Mouse (Mus musculus) spleen, postnatal 36 days (tissue): ENCODE measurements around the gene Rnf135.
A peak's percentile ranks its signal among the peaks of the same experiment; 100 is the strongest.
"Not testable (repeated sequence)": the region's sequence is repeated elsewhere in the genome, so short reads cannot be mapped to it uniquely, and the experiment has no call there.

Experiments used
- DNase-seq, 2 experiments: peaks; one replicate each; pipeline ENCODE4 v3.0.0; 2022; ENCODE audit warnings: low spot score in 2 of 2, mixed read lengths in 1 of 2

Rnf135 gene

GRCm38 (mm10) chr11:80163362-80164116 lies 20.1 kb upstream of the Rnf135 start:
- no peak for DNase-seq

GRCm38 (mm10) chr11:80164224-80164623 lies 19.4 kb upstream of the Rnf135 start:
- DNase-seq = no peak

DNA sequence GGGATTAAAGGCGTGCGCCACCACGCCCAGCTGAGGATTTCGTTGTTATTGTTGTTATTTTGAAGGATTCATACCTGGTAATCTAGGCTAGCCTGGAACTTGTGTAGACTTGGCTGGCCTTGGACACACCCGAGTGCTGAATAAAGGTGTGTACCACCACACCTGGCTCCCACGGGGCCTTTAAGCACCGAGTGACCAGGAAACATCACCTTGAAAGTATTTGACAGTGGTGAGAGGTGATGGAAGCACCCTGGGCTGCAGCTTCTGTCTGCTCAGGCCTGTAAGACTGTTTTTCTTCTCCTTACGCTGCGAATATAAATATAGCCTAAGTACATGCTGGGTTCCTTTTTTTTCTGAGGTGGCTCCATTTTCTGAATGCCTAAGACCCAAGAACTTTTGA lies 15.5 kb upstream of the Rnf135 start:
- no peak for DNase-seq

DNA sequence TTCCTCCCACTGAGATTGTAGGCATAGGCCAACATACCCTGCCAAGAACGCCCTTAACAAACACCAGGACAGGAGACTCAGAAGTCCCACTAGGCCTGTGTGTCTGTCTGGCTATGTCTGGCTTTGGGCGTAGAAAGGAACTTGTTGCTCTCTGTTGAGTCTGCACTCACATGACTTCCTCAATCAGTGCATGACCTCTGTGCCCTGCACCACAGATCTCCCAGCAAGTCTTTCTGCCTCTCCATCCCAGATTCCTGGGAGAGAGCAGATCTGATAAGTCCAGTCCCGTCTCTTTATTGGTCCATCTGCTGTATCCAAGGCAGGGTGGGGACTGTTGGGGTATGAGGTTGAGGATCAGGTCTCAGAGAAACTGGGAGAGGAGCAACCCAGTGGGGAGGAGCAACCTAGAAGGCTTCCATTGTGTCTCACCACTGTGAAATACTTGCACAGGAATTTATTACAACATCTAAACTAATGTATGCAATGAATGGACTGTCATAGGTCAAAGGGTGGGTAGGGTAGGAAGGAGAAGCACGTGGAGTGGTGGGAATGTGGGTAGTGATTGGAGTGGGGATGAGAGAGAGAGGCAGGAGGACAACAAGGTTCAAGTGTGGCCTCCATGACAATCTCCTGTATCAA lies 14.9 kb upstream of the Rnf135 start:
- DNase-seq = peak; percentile 47 to 58

DNA sequence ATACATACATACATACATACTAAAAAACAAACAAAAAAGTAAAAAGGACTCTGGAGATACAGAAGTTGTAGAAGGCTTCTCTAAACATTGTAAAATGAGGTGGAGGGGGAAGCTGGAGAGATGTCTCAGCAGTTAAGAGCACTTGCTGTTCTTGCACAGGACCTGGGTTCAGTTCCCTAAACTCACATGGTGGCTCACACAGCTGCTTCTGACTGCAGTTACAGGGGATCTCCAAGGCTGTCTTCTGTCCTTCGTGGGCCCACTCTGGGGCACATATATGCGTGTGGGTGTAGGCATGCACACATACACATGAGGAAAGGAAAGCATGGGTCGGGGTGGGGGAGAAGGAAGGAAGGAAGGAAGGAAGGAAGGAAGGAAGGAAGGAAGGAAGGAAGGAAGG lies 14.0 kb upstream of the Rnf135 start:
- DNase-seq = peak; percentile 41 to 45

DNA sequence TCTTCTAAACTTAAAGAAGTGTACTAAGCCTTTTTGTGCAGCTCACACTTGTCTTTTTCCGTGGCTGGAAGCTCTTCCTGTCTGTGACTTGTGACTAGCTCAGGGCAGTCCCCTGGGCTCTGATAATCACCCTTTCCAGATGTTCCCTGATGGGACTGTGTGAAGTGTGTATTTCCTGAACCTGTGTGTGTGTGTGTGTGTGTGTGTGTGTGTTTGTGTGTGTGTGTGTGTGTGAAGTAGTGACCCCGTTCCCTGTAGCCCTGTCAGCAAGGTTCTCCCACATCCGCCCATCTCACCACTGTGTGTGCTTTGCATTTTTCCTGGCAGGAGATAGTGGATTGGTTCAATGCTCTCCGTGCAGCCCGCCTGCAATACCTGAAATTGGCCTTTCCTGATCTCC lies 13.3 kb upstream of the Rnf135 start:
- DNase-seq = no peak

- no peak for DNase-seq
Measured at GRCm38 (mm10) chr11:80171884-80172283, 11.8 kb upstream of the Rnf135 start.

DNA sequence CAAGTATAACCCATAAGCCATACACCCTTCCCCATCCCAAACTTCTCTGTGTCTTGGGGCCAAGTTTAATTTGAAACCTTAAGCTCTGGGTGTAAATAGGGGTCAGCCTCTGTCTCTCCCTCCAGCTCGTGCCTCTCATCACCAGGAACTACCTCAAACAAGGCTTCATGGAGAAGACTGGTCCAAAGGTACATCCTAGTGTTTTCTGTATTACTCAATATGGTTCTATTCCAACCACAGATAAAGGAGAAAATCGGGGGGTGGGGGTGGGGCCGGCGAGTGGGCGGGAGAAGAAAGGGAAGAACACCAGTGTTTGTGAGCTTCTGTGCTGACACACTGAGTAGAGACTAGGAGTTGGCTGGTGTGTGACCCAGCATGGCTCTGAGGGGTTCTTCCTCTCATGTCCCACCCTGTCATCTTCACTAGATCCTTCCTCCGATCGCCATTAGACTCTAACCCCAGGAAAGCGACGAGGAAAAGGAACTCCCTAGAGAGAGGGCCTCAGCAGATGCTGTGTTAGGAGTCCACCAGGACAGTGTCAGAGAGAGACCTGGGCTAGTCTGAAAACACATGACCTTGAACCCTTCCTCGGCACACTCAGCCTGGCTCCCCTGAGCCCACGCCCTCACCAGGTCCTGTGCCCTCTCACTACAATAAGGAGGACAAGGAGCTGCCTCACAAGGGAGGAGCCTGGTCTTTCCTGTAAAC lies 9.5 kb upstream of the Rnf135 start:
- no peak for DNase-seq

- DNase-seq = peak; percentile 41 to 47
Measured at GRCm38 (mm10) chr11:80176911-80177895, 6.4 kb upstream of the Rnf135 start.

DNA sequence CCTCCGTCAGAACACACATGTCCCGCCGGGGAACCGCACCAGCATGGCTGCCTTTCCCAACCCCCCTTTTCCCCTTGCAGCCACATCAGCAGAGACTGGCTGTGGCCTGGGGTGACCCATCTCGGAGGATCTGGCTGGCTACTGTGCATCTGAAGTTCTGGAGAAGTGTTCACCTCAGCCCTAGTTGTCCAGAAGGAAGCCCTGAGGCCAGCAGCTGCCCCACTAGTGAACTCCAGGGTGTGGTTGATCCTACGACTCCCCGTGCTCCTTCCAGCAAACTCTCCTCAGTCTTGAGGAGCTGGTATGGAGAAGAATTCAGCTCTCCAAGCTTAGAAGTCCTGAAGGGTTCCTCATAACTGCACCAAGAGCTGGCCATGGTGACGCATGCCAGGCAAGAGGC lies 5.3 kb upstream of the Rnf135 start:
- DNase-seq = no peak

DNA sequence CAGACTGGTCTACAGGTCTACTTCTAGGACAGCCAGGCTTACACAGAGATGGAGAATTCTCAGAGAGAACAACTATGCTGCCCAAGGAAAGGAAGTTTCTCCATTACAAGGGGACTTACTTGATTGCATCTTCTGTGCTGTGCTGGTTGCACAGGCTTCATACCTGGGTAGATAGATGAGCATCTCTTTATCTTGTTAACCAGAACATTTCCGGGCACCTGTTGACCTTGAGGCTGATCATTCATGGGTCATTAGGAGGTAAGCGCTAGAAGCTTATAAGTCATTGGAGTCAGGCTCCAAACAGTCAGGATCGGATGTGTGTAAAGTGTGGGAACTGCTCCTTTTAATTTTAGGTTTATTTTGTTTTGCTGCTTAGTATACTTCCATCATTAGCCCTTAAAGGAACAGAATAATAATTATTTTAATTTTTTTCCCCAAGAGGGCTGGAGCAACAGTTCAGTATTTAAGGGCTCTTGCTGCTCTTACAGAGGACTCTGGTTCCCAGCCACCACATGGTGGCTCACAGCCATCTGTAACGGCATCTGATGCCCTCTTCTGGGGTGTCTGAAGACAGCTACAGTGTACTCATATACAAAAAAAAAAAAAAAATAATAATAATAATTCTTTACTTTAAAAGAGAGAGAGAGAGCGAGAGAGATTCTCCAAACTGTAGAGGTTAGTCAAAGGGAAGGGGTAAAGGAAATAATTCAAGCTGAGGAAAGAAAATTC lies 2.5 kb upstream of the Rnf135 start:
- DNase-seq = no peak

DNA sequence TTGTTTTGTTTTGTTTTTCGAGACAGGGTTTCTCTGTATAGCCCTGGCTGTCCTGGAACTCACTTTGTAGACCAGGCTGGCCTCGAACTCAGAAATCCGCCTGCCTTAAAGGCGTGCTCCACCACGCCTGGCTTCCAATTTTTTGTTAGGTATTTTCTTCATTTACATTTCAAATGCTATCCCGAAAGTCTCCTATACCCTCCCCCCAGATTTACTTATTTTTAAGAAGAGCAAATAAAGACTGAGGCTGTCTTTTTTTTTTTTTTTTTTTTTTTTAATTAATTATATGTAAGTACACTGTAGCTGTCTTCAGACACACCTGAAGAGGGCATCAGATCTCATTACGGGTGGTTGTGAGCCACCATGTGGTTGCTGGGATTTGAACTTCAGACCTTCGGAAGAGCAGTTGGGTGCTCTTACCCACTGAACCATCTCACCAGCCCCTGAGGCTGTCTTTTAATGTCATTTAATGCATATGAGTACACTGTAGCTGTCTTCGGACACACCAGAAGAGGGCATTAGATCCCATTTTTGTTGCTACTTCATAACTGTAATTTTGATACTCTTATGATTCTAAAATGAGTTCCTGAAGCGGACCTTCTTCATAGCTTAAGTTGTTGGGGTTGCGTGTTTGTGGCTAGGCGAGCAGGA lies 472 bp upstream of the Rnf135 start:
- peak in 1 of 2 experiments; percentile 9 for DNase-seq

- no peak for DNase-seq
Measured at GRCm38 (mm10) chr11:80184531-80185071, 950 bp downstream of the Rnf135 start.

GRCm38 (mm10) chr11:80185441-80185976 lies 1.9 kb downstream of the Rnf135 start:
- not testable (repeated sequence) for DNase-seq

GRCm38 (mm10) chr11:80190280-80190679 lies 6.6 kb downstream of the Rnf135 start:
- DNase-seq = no peak

- no peak for DNase-seq
Measured at GRCm38 (mm10) chr11:80193827-80194226, 10.2 kb downstream of the Rnf135 start.

DNA sequence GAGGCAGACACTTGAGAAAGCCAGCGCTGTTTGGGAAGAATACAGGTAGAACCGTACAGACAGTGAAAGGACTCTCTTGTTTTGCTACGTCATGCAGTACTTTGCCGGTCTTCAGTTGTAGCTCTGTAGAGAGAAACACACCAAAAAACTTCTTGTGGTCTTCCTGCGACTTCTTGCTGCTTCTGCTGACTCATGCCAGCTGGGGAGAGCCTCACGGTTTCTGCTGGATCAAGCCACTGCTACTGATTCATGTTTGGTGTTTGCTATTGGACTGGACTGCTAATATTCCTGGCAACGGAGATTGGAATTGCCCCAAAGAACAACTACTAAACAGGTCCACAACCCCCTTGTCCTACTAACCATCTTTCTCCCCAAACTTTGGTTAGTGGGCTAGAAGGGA lies 12.7 kb downstream of the Rnf135 start:
- DNase-seq = no peak

- DNase-seq = no peak
Measured at GRCm38 (mm10) chr11:80199316-80199715, 15.7 kb downstream of the Rnf135 start.

GRCm38 (mm10) chr11:80199773-80200172 lies 16.1 kb downstream of the Rnf135 start:
- DNase-seq = no peak

- DNase-seq = no peak
Measured at GRCm38 (mm10) chr11:80200326-80200725, 16.7 kb downstream of the Rnf135 start.
